Mouse (Mus musculus): ENCODE data around the gene Fam71f2. TPM values are rescaled to one million over a fixed set of nuclear protein-coding genes. Genes with fewer than 3 reads are reported as not detected.

Fam71f2 gene
- 0.47 TPM for polyA plus RNA-seq (2012; fragmentation: generic; extraction: Trizol)

- Histone ChIP-seq H3ac (ENCODE audit: control insufficient read depth, insufficient read length) (no peak within 1 kb of the TSS), H3K36me3 (ENCODE audit: control insufficient read depth, insufficient read depth) (peaks cover 6% of the 10 kb centered on the region), H3K4me2 (ENCODE audit: low read depth) (no peak within 1 kb of the TSS), H3K79me2 (ENCODE audit: control insufficient read depth, insufficient read depth) (peaks cover 4% of the 10 kb centered on the region), H3K27me3 (ENCODE audit: control insufficient read depth, insufficient read depth, insufficient read length) (no peaks in the 10 kb centered on the region), H3K4me3 (no peak within 1 kb of the TSS)
- no peak for TF ChIP-seq MYOG (IDR thresholded peaks at IDR 0.05; ENCODE audit: control insufficient read depth in 1 of 3, insufficient read depth in 1 of 3, insufficient read length in 2 of 3, low read depth in 2 of 3)
- no peak for TF ChIP-seq TCF3 (IDR thresholded peaks at IDR 0.05; ENCODE audit: insufficient read length, low read depth)
- TF ChIP-seq SRF (IDR thresholded peaks at IDR 0.05; ENCODE audit: control insufficient read depth, insufficient read length, low read depth) = no peak
- no peak for TF ChIP-seq USF1 (IDR thresholded peaks at IDR 0.05; ENCODE audit: low read depth)
- TF ChIP-seq REST (IDR thresholded peaks at IDR 0.05; ENCODE audit: insufficient read depth, insufficient read length) = no peak
- no peak for TF ChIP-seq TCF12 (IDR thresholded peaks at IDR 0.05; ENCODE audit: insufficient read depth, poor library complexity, severe bottlenecking)
- no peak for TF ChIP-seq CEBPB (IDR thresholded peaks at IDR 0.05; ENCODE audit: insufficient read depth, poor library complexity, severe bottlenecking)
Measured at GRCm38 (mm10) chr6:29279293-29279692, at the start of gene Fam71f2. TSS of gene Fam71f2 (plus strand) at chr6:29279593.

- TF ChIP-seq TCF12 (IDR thresholded peaks at IDR 0.05; ENCODE audit: insufficient read depth, poor library complexity, severe bottlenecking) (no peak), CEBPB (IDR thresholded peaks at IDR 0.05; ENCODE audit: insufficient read depth, poor library complexity, severe bottlenecking) (no peak), E2F4 (IDR thresholded peaks at IDR 0.05; ENCODE audit: insufficient read depth) (no peak), POLR2AphosphoS2 (IDR thresholded peaks at IDR 0.05; ENCODE audit: insufficient read length, low read depth) (no peak), POLR2A (IDR thresholded peaks at IDR 0.05; ENCODE audit: insufficient read length, low read depth) (no peak), SRF (IDR thresholded peaks at IDR 0.05; ENCODE audit: control insufficient read depth, insufficient read length, low read depth) (no peak), MAX (IDR thresholded peaks at IDR 0.05; ENCODE audit: low read depth) (no peak), USF1 (IDR thresholded peaks at IDR 0.05; ENCODE audit: low read depth) (no peak), MYOD1 (IDR thresholded peaks at IDR 0.05; ENCODE audit: control insufficient read depth in 1 of 3, insufficient read length in 2 of 3, low read depth in 2 of 3) (no peak), MYOG (IDR thresholded peaks at IDR 0.05; ENCODE audit: control insufficient read depth in 1 of 3, insufficient read depth in 1 of 3, insufficient read length in 2 of 3, low read depth in 2 of 3) (no peak), REST (IDR thresholded peaks at IDR 0.05; ENCODE audit: insufficient read depth, insufficient read length) (no peak), TCF3 (IDR thresholded peaks at IDR 0.05; ENCODE audit: insufficient read length, low read depth) (no peak)
- H3K36me3 ChIP-seq (ENCODE audit: control insufficient read depth, insufficient read depth) = no peaks in the 10 kb centered on the region
- no peak overlapping the region for H3K4me2 ChIP-seq (ENCODE audit: low read depth)
- H3K4me3 ChIP-seq = no peak overlapping the region
- H3K27me3 ChIP-seq (ENCODE audit: control insufficient read depth, insufficient read depth, insufficient read length) = peaks cover 38% of the 10 kb centered on the region
- H3K79me2 ChIP-seq (ENCODE audit: control insufficient read depth, insufficient read depth) = no peaks in the 10 kb centered on the region
- no peak overlapping the region for H3ac ChIP-seq (ENCODE audit: control insufficient read depth, insufficient read length)
Measured at GRCm38 (mm10) chr6:29230386-29230785, 49.0 kb upstream of the Fam71f2 start.

GRCm38 (mm10) chr6:29231799-29232198, 47.6 kb upstream of the Fam71f2 start:
- H3K79me2 ChIP-seq (ENCODE audit: control insufficient read depth, insufficient read depth) = no peaks in the 10 kb centered on the region
- no peak overlapping the region for H3K4me2 ChIP-seq (ENCODE audit: low read depth)
- H3K27me3 ChIP-seq (ENCODE audit: control insufficient read depth, insufficient read depth, insufficient read length) = peaks cover 35% of the 10 kb centered on the region
- H3K36me3 ChIP-seq (ENCODE audit: control insufficient read depth, insufficient read depth) = no peaks in the 10 kb centered on the region
- H3ac ChIP-seq (ENCODE audit: control insufficient read depth, insufficient read length) = no peak overlapping the region
- no peak overlapping the region for H3K4me3 ChIP-seq
- TF ChIP-seq TCF3 (IDR thresholded peaks at IDR 0.05; ENCODE audit: insufficient read length, low read depth) (no peak), USF1 (IDR thresholded peaks at IDR 0.05; ENCODE audit: low read depth) (no peak), SRF (IDR thresholded peaks at IDR 0.05; ENCODE audit: control insufficient read depth, insufficient read length, low read depth) (no peak), MYOD1 (IDR thresholded peaks at IDR 0.05; ENCODE audit: control insufficient read depth in 1 of 3, insufficient read length in 2 of 3, low read depth in 2 of 3) (no peak), MAX (IDR thresholded peaks at IDR 0.05; ENCODE audit: low read depth) (no peak), POLR2A (IDR thresholded peaks at IDR 0.05; ENCODE audit: insufficient read length, low read depth) (no peak), TCF12 (IDR thresholded peaks at IDR 0.05; ENCODE audit: insufficient read depth, poor library complexity, severe bottlenecking) (no peak), CEBPB (IDR thresholded peaks at IDR 0.05; ENCODE audit: insufficient read depth, poor library complexity, severe bottlenecking) (no peak), MYOG (IDR thresholded peaks at IDR 0.05; ENCODE audit: control insufficient read depth in 1 of 3, insufficient read depth in 1 of 3, insufficient read length in 2 of 3, low read depth in 2 of 3) (no peak), REST (IDR thresholded peaks at IDR 0.05; ENCODE audit: insufficient read depth, insufficient read length) (no peak), E2F4 (IDR thresholded peaks at IDR 0.05; ENCODE audit: insufficient read depth) (no peak), POLR2AphosphoS2 (IDR thresholded peaks at IDR 0.05; ENCODE audit: insufficient read length, low read depth) (no peak)

- no peak overlapping the region for H3K4me2 ChIP-seq (ENCODE audit: low read depth)
- H3K36me3 ChIP-seq (ENCODE audit: control insufficient read depth, insufficient read depth) = no peaks in the 10 kb centered on the region
- no peaks in the 10 kb centered on the region for H3K79me2 ChIP-seq (ENCODE audit: control insufficient read depth, insufficient read depth)
- no peak for TF ChIP-seq MAX (IDR thresholded peaks at IDR 0.05; ENCODE audit: low read depth)
- TF ChIP-seq MYOG (IDR thresholded peaks at IDR 0.05; ENCODE audit: control insufficient read depth in 1 of 3, insufficient read depth in 1 of 3, insufficient read length in 2 of 3, low read depth in 2 of 3) = no peak
- no peak for TF ChIP-seq POLR2A (IDR thresholded peaks at IDR 0.05; ENCODE audit: insufficient read length, low read depth)
- TF ChIP-seq REST (IDR thresholded peaks at IDR 0.05; ENCODE audit: insufficient read depth, insufficient read length) = no peak
- TF ChIP-seq USF1 (IDR thresholded peaks at IDR 0.05; ENCODE audit: low read depth) = no peak
- TF ChIP-seq SRF (IDR thresholded peaks at IDR 0.05; ENCODE audit: control insufficient read depth, insufficient read length, low read depth) = no peak
- TF ChIP-seq TCF12 (IDR thresholded peaks at IDR 0.05; ENCODE audit: insufficient read depth, poor library complexity, severe bottlenecking) = no peak
- TF ChIP-seq E2F4 (IDR thresholded peaks at IDR 0.05; ENCODE audit: insufficient read depth) = no peak
- no peak for TF ChIP-seq CEBPB (IDR thresholded peaks at IDR 0.05; ENCODE audit: insufficient read depth, poor library complexity, severe bottlenecking)
- TF ChIP-seq MYOD1 (IDR thresholded peaks at IDR 0.05; ENCODE audit: control insufficient read depth in 1 of 3, insufficient read length in 2 of 3, low read depth in 2 of 3) = no peak
- no peak for TF ChIP-seq TCF3 (IDR thresholded peaks at IDR 0.05; ENCODE audit: insufficient read length, low read depth)
- no peak for TF ChIP-seq POLR2AphosphoS2 (IDR thresholded peaks at IDR 0.05; ENCODE audit: insufficient read length, low read depth)
- no peak overlapping the region for H3ac ChIP-seq (ENCODE audit: control insufficient read depth, insufficient read length)
- no peak overlapping the region for H3K4me3 ChIP-seq
- H3K27me3 ChIP-seq (ENCODE audit: control insufficient read depth, insufficient read depth, insufficient read length) = peaks cover 31% of the 10 kb centered on the region
Measured at GRCm38 (mm10) chr6:29232321-29232720, 47.1 kb upstream of the Fam71f2 start.

Measured in myocyte (in vitro differentiated cells).